Mouse (Mus musculus) heart, embryonic 14.5 days (tissue): ENCODE results near the gene AC134908.4. TPM values are rescaled to one million over a fixed set of nuclear protein-coding genes. Genes with fewer than 3 reads are reported as not detected.

Experiments
- ATAC-seq: fragments of 200-750 bp; cut with Nextera tagmentation; 2 replicates; pipeline ENCODE4 v1.8.0; 2017; ENCODE audit warnings: low read depth, moderate TSS enrichment; ENCODE audit not compliant: insufficient number of reproducible peaks, insufficient read depth, low FRiP score
- H3K27ac ChIP-seq, 2 experiments: fragments of 200-500 bp in 1 of 2; fragments of 300-500 bp in 1 of 2; sonication (generic) in 1 of 2; replicated peaks in 1 of 2; 2 replicates each; pipeline ENCODE4 v1.5.1; 2012 to 2014; ENCODE audit warnings: low read depth in 2 of 2, low read length in 2 of 2, control low read depth in 1 of 2, mild to moderate bottlenecking in 1 of 2, mixed read lengths in 1 of 2; ENCODE audit not compliant: control insufficient read depth in 1 of 2, insufficient read depth in 1 of 2
- H3K27me3 ChIP-seq: fragments of 300-500 bp; sonication (generic); 2 replicates; pipeline ENCODE4 v1.6.1; 2014; ENCODE audit warnings: mild to moderate bottlenecking, low read length, control low read depth; ENCODE audit not compliant: control insufficient read depth, insufficient read depth
- H3K36me3 ChIP-seq: fragments of 300-500 bp; sonication (generic); 2 replicates; pipeline ENCODE4 v1.6.1; 2014; ENCODE audit warnings: mild to moderate bottlenecking, control low read depth, low read length, mixed read lengths; ENCODE audit not compliant: control insufficient read depth, insufficient read depth
- H3K4me1 ChIP-seq, 2 experiments: fragments of 200-500 bp in 1 of 2; fragments of 300-500 bp in 1 of 2; sonication (generic) in 1 of 2; 2 replicates each; pipeline ENCODE4 v1.6.1; 2012 to 2014; ENCODE audit warnings: low read length in 2 of 2, control low read depth in 1 of 2, mixed read lengths in 1 of 2; ENCODE audit not compliant: control insufficient read depth in 2 of 2, insufficient read depth in 2 of 2
- H3K4me2 ChIP-seq: fragments of 300-500 bp; sonication (generic); 2 replicates; pipeline ENCODE4 v1.6.1; 2014; ENCODE audit warnings: mild to moderate bottlenecking, low read length
- H3K4me3 ChIP-seq, 2 experiments: fragments of 200-500 bp in 1 of 2; fragments of 300-500 bp in 1 of 2; sonication (generic) in 1 of 2; 2 replicates each; pipeline ENCODE4 v1.5.1; 2012 to 2014; ENCODE audit warnings: low read length in 2 of 2, mild to moderate bottlenecking in 2 of 2, control low read depth in 1 of 2, low read depth in 1 of 2, moderate library complexity in 1 of 2; ENCODE audit not compliant: control insufficient read depth in 1 of 2, insufficient read depth in 1 of 2
- H3K9ac ChIP-seq: fragments of 300-500 bp; sonication (generic); 2 replicates; pipeline ENCODE4 v1.6.1; 2014; ENCODE audit warnings: mild to moderate bottlenecking, low read length
- H3K9me3 ChIP-seq: fragments of 300-500 bp; sonication (generic); 2 replicates; pipeline ENCODE4 v1.6.1; 2016; ENCODE audit warnings: low read length, control low read depth; ENCODE audit not compliant: control insufficient read depth
- WGBS: fragments of 180-500 bp; shearing (Covaris S2); extraction: QIAGEN DNeasy Blood & Tissue Kit; methylation state at CpG from one replicate; pipeline ENCODE4 v1.1.7; 2014; 5-methylcytosine and 5-hydroxymethylcytosine counted together
- polyA plus RNA-seq: library from polyadenylated mRNA; unstranded; fragments of >200 nt; fragmentation: Nextera tagmentation; extraction: Ambion mirVana; gene quantifications from 2 replicates; pipeline ENCODE4 v1.2.1, GENCODE M21; 2014

Gene AC134908.4
- polyA plus RNA-seq, 1 experiment from 2014 or later = not detected

GRCm38 (mm10) chr17:25839455-25840235, 44.2 kb upstream of the AC134908.4 start:
- Histone ChIP-seq H3K4me3 (no peak overlapping the region), H3K36me3 (peaks cover 71% of the 10 kb centered on the region), H3K27ac (no peak overlapping the region), H3K27me3 (no peaks in the 10 kb centered on the region), H3K4me1 (peaks cover 24 to 45% of the 10 kb centered on the region in 2 experiments), H3K4me2 (no peak overlapping the region), H3K9ac (no peak overlapping the region), H3K9me3 (no peaks in the 10 kb centered on the region)
- ATAC-seq = no peak
- WGBS = 85% methylated on average over 14 of the region's 14 CpGs

- H3K4me3 ChIP-seq = no peak overlapping the region
- no peaks in the 10 kb centered on the region for H3K27me3 ChIP-seq
- peaks cover 74% of the 10 kb centered on the region for H3K36me3 ChIP-seq
- H3K4me1 ChIP-seq = peaks cover 26 to 50% of the 10 kb centered on the region in 2 experiments
- 87% methylated on average over 4 of the region's 4 CpGs for WGBS
- no peak overlapping the region for H3K4me2 ChIP-seq
- no peak overlapping the region for H3K27ac ChIP-seq
- no peak for ATAC-seq
- H3K9ac ChIP-seq = no peak overlapping the region
- no peaks in the 10 kb centered on the region for H3K9me3 ChIP-seq
These were observed 43.4 kb upstream of the AC134908.4 start for GRCm38 (mm10) chr17:25838904-25839303.

GRCm38 (mm10) chr17:25837533-25837932, 42.1 kb upstream of the AC134908.4 start:
- peak overlapping the region in 1 of 2 experiments; percentile 77; a peak in 2 of 4 replicates for H3K27ac ChIP-seq
- peaks cover 21 to 40% of the 10 kb centered on the region in 2 experiments; a peak in 3 of 4 replicates for H3K4me1 ChIP-seq
- H3K9ac ChIP-seq = peak overlapping the region; percentile 74
- H3K4me3 ChIP-seq = no peak overlapping the region
- H3K4me2 ChIP-seq = peak overlapping the region; percentile 90
- 25% methylated on average over 3 of the region's 3 CpGs for WGBS
- H3K9me3 ChIP-seq = no peaks in the 10 kb centered on the region
- H3K27me3 ChIP-seq = no peaks in the 10 kb centered on the region
- peaks cover 72% of the 10 kb centered on the region for H3K36me3 ChIP-seq
- no peak for ATAC-seq

DNA sequence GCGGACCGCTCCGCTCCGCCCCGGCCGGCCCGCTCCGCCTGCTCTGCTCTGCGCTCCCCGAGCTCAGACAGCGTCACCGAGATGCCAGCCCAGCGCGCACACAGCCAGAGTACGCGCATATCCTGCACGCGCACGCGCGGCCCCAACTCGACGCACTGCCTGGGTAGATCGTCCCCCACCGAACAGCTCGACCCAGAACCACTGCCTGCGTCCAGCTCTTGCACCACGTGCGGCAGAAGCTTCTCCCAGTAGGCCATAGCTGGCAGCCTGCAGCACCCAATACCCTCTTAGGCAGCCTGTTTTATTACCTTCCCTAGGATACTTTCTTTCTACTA, 41.6 kb upstream of the AC134908.4 start, which contains the start of gene Rhbdl1:
Rhbdl1 (minus strand) TSS at position 220 of the 335 bp plus-strand sequence.
- Histone ChIP-seq H3K9ac (peak within 1 kb of the TSS; percentile 74), H3K9me3 (no peaks in the 10 kb centered on the region), H3K4me1 (peaks cover 21 to 41% of the 10 kb centered on the region in 2 experiments; a peak in 3 of 4 replicates), H3K27me3 (no peaks in the 10 kb centered on the region), H3K4me3 (peak within 1 kb of the TSS; percentile 30 to 42), H3K4me2 (peak within 1 kb of the TSS; percentile 90), H3K36me3 (peaks cover 67% of the 10 kb centered on the region), H3K27ac (peak within 1 kb of the TSS; percentile 9 to 77; a peak in 2 of 4 replicates)
- 1% methylated on average over 29 of the region's 29 CpGs for WGBS
- ATAC-seq = peak; percentile 8; the same call in 1 of the 2 replicates

- H3K4me1 ChIP-seq = peaks cover 25 to 46% of the 10 kb centered on the region in 2 experiments; a peak in 3 of 4 replicates
- H3K27me3 ChIP-seq = no peaks in the 10 kb centered on the region
- WGBS = 21% methylated on average over 23 of the region's 23 CpGs
- peaks cover 65% of the 10 kb centered on the region for H3K36me3 ChIP-seq
- H3K4me3 ChIP-seq = peak overlapping the region; percentile 30 to 42
- peak overlapping the region; percentile 90 for H3K4me2 ChIP-seq
- peak overlapping the region in 1 of 2 experiments; percentile 77; a peak in 2 of 4 replicates for H3K27ac ChIP-seq
- no peak for ATAC-seq
- H3K9ac ChIP-seq = peak overlapping the region; percentile 74
- no peaks in the 10 kb centered on the region for H3K9me3 ChIP-seq
These were observed 41.1 kb upstream of the AC134908.4 start for GRCm38 (mm10) chr17:25836397-25837075.

GRCm38 (mm10) chr17:25835816-25836215, 40.4 kb upstream of the AC134908.4 start:
- ATAC-seq = no peak
- H3K27me3 ChIP-seq = no peaks in the 10 kb centered on the region
- H3K27ac ChIP-seq = no peak overlapping the region; a peak in 1 of 4 replicates
- peaks cover 28 to 53% of the 10 kb centered on the region in 2 experiments; a peak in 3 of 4 replicates for H3K4me1 ChIP-seq
- no peaks in the 10 kb centered on the region for H3K9me3 ChIP-seq
- no peak overlapping the region for H3K9ac ChIP-seq
- no peak overlapping the region for H3K4me3 ChIP-seq
- peak overlapping the region; percentile 90 for H3K4me2 ChIP-seq
- WGBS = 91% methylated on average over 16 of the region's 16 CpGs
- H3K36me3 ChIP-seq = peaks cover 65% of the 10 kb centered on the region

- no peak overlapping the region for H3K4me3 ChIP-seq
- peaks cover 28 to 55% of the 10 kb centered on the region in 2 experiments; a peak in 3 of 4 replicates for H3K4me1 ChIP-seq
- ATAC-seq = no peak
- peaks cover 65% of the 10 kb centered on the region for H3K36me3 ChIP-seq
- H3K9me3 ChIP-seq = no peaks in the 10 kb centered on the region
- 96% methylated on average over 7 of the region's 7 CpGs for WGBS
- H3K27ac ChIP-seq = no peak overlapping the region
- peak overlapping the region; percentile 85 for H3K9ac ChIP-seq
- H3K4me2 ChIP-seq = peak overlapping the region; percentile 91; the same call in 1 of the 2 replicates
- no peaks in the 10 kb centered on the region for H3K27me3 ChIP-seq
These were observed 39.8 kb upstream of the AC134908.4 start for GRCm38 (mm10) chr17:25835301-25835700.
